Mouse (Mus musculus) urinary bladder, adult 2 months (tissue): ENCODE results near the gene Macrod1. TPM values are rescaled to one million over a fixed set of nuclear protein-coding genes. Genes with fewer than 3 reads are reported as not detected.

Experiments used
- DNase-seq: peaks from one replicate; pipeline ENCODE4 v3.0.0; 2022; ENCODE audit warnings: low spot score
- polyA plus RNA-seq: library from polyadenylated mRNA; depleted of rRNA; stranded (reverse); fragments of >200 nt; gene quantifications from 2 replicates; pipeline ENCODE4 v1.2.3, GENCODE M21; 2012

Gene Macrod1
- polyA plus RNA-seq, 1 experiment: 23.7 TPM

- DNase-seq: no peak
These were observed 143.8 kb downstream of the Macrod1 start for GRCm38 (mm10) chr19:7200427-7200826.

- DNase-seq: no peak
These were observed 148.3 kb downstream of the Macrod1 start for GRCm38 (mm10) chr19:7204898-7205297.

- no peak for DNase-seq
These were observed 148.7 kb downstream of the Macrod1 start for GRCm38 (mm10) chr19:7205326-7205725.

- peak; percentile 87 for DNase-seq
These were observed 149.4 kb downstream of the Macrod1 start, which contains the start of gene Otub1 for GRCm38 (mm10) chr19:7205753-7206736. Gene Otub1 (minus strand): TSS chr19:7206316.

- no peak for DNase-seq
These were observed 153.5 kb downstream of the Macrod1 start for GRCm38 (mm10) chr19:7209907-7210646.

GRCm38 (mm10) chr19:7212216-7212615 lies 155.6 kb downstream of the Macrod1 start:
- DNase-seq: no peak

- no peak for DNase-seq
These were observed 156.4 kb downstream of the Macrod1 start for GRCm38 (mm10) chr19:7213010-7213409.

GRCm38 (mm10) chr19:7214484-7214883 lies 157.9 kb downstream of the Macrod1 start:
- no peak for DNase-seq

GRCm38 (mm10) chr19:7217162-7217925 lies 160.7 kb downstream of the Macrod1 start, which contains the start of gene Cox8a:
Gene Cox8a (minus strand): TSS chr19:7217616.
- peak; percentile 84 for DNase-seq

- no peak for DNase-seq
These were observed 161.3 kb downstream of the Macrod1 start for GRCm38 (mm10) chr19:7217926-7218267.

GRCm38 (mm10) chr19:7218753-7219152 lies 162.1 kb downstream of the Macrod1 start:
- no peak for DNase-seq

- no peak for DNase-seq
These were observed 165.6 kb downstream of the Macrod1 start for GRCm38 (mm10) chr19:7222196-7222595.

- DNase-seq: no peak
These were observed 166.9 kb downstream of the Macrod1 start for GRCm38 (mm10) chr19:7223488-7223887.

GRCm38 (mm10) chr19:7224253-7224652 lies 167.6 kb downstream of the Macrod1 start:
- DNase-seq: no peak

GRCm38 (mm10) chr19:7225096-7225690 lies 168.6 kb downstream of the Macrod1 start:
- no peak for DNase-seq

GRCm38 (mm10) chr19:7226511-7226914 lies 169.9 kb downstream of the Macrod1 start:
- DNase-seq: no peak

GRCm38 (mm10) chr19:7234537-7235221 lies 178.1 kb downstream of the Macrod1 start:
- peak; percentile 49 for DNase-seq

GRCm38 (mm10) chr19:7235461-7235860 lies 178.9 kb downstream of the Macrod1 start:
- no peak for DNase-seq

GRCm38 (mm10) chr19:7236011-7236410 lies 179.4 kb downstream of the Macrod1 start:
- DNase-seq: no peak

GRCm38 (mm10) chr19:7236742-7237141 lies 180.1 kb downstream of the Macrod1 start:
- DNase-seq: no peak

GRCm38 (mm10) chr19:7239574-7239973 lies 183.0 kb downstream of the Macrod1 start:
- no peak for DNase-seq
